Mouse (Mus musculus): ENCODE results near the gene Gm17093.
"Not testable (repeated sequence)": the region's sequence is repeated elsewhere in the genome, so short reads cannot be mapped to it uniquely, and the experiment has no call there.

Gene Gm17093

GRCm38 (mm10) chr14:44517976-44518375 lies at the start of gene Gm17093:
Gene Gm17093 (plus strand): TSS chr14:44518276.
- DNase-seq (ENCODE audit: low spot score in 2 of 2): not testable (repeated sequence)

GRCm38 (mm10) chr14:44492163-44492562 lies 25.9 kb upstream of the Gm17093 start, which contains the start of gene BC061237:
Gene BC061237 (plus strand): TSS chr14:44492463.
- not testable (repeated sequence) for DNase-seq (ENCODE audit: low spot score in 2 of 2)

GRCm38 (mm10) chr14:44547961-44548360 lies 29.9 kb downstream of the Gm17093 start:
- not testable (repeated sequence) for DNase-seq (ENCODE audit: low spot score in 2 of 2)

Data from spleen, postnatal 10 days (tissue).